Mouse (Mus musculus) neural tube, embryonic 14.5 days (tissue): ENCODE measurements around the gene Arel1. TPM values are rescaled to one million over a fixed set of nuclear protein-coding genes. Genes with fewer than 3 reads are reported as not detected.
A peak's percentile ranks its signal among the peaks of the same experiment; 100 is the strongest.

ENCODE experiments used
- ATAC-seq: fragments of 200-750 bp; cut with Nextera tagmentation; 2 replicates; pipeline ENCODE4 v1.8.0; 2017; ENCODE audit warnings: low read depth, mild to moderate bottlenecking, moderate TSS enrichment, moderate library complexity
- H3K27ac ChIP-seq: fragments of 300-500 bp; sonication (generic); 2 replicates; pipeline ENCODE4 v1.5.1; 2014; ENCODE audit warnings: low read depth, mild to moderate bottlenecking, control low read depth, low read length, moderate library complexity, mixed read lengths
- H3K27me3 ChIP-seq: fragments of 300-500 bp; sonication (generic); 2 replicates; pipeline ENCODE4 v1.6.1; 2014; ENCODE audit warnings: low read length; ENCODE audit not compliant: control insufficient read depth, insufficient read depth
- H3K36me3 ChIP-seq: fragments of 300-500 bp; sonication (generic); 2 replicates; pipeline ENCODE4 v1.6.1; 2014; ENCODE audit warnings: low read length, mixed read lengths; ENCODE audit not compliant: control insufficient read depth, insufficient read depth
- H3K4me1 ChIP-seq: fragments of 300-500 bp; sonication (generic); 2 replicates; pipeline ENCODE4 v1.6.1; 2014; ENCODE audit warnings: low read length; ENCODE audit not compliant: control insufficient read depth, insufficient read depth
- H3K4me2 ChIP-seq: fragments of 300-500 bp; sonication (generic); 2 replicates; pipeline ENCODE4 v1.6.1; 2014; ENCODE audit warnings: mild to moderate bottlenecking, low read depth, low read length, control low read depth
- H3K4me3 ChIP-seq: fragments of 300-500 bp; sonication (generic); 2 replicates; pipeline ENCODE4 v1.5.1; 2014; ENCODE audit warnings: low read depth, low read length, control low read depth, mixed read lengths
- H3K9ac ChIP-seq: fragments of 300-500 bp; sonication (generic); replicated peaks from 2 replicates; pipeline ENCODE4 v1.6.1; 2014; ENCODE audit warnings: low read depth, mild to moderate bottlenecking, control low read depth, low read length, mixed read lengths
- H3K9me3 ChIP-seq: fragments of 300-500 bp; sonication (generic); 2 replicates; pipeline ENCODE4 v1.6.1; 2016; ENCODE audit warnings: low read length; ENCODE audit not compliant: control insufficient read depth
- WGBS: fragments of 180-500 bp; shearing (Covaris S2); extraction: QIAGEN DNeasy Blood & Tissue Kit; methylation state at CpG from one replicate; pipeline ENCODE4 v1.1.7; 2014; 5-methylcytosine and 5-hydroxymethylcytosine counted together
- polyA plus RNA-seq: library from polyadenylated mRNA; unstranded; fragments of >200 nt; fragmentation: Nextera tagmentation; extraction: Ambion mirVana; gene quantifications from 2 replicates; pipeline ENCODE4 v1.2.1, GENCODE M21; 2014

The Arel1 gene
- polyA plus RNA-seq = 40.4 and 46.0 TPM in 2 replicates

GRCm38 (mm10) chr12:84970428-84971096 lies at the start of gene Arel1, which contains the start of gene Fcf1:
TSS of gene Arel1 (minus strand) at chr12:84970900.
TSS of gene Fcf1 (plus strand) at chr12:84970897.
- ATAC-seq = peak; percentile 81; the same call in 1 of the 2 replicates
- Histone ChIP-seq H3K27me3 (no peaks in the 10 kb centered on the region), H3K27ac (no peak within 1 kb of the TSS; the same call in 1 of the 2 replicates), H3K9ac (peak within 1 kb of the TSS; percentile 75), H3K4me3 (peak within 1 kb of the TSS; percentile 84), H3K4me2 (peak within 1 kb of the TSS; percentile 89), H3K9me3 (no peaks in the 10 kb centered on the region), H3K36me3 (peaks cover 10% of the 10 kb centered on the region), H3K4me1 (peaks cover 14% of the 10 kb centered on the region)
- WGBS = 0% methylated on average over 42 of the region's 42 CpGs

GRCm38 (mm10) chr12:85012185-85012584 lies 41.5 kb upstream of the Arel1 start:
- Histone ChIP-seq H3K27me3 (no peaks in the 10 kb centered on the region), H3K27ac (no peak overlapping the region), H3K4me1 (no peaks in the 10 kb centered on the region), H3K36me3 (peaks cover 27% of the 10 kb centered on the region), H3K4me2 (no peak overlapping the region), H3K9me3 (no peaks in the 10 kb centered on the region), H3K4me3 (no peak overlapping the region), H3K9ac (no peak overlapping the region)
- 96% methylated on average over 2 of the region's 2 CpGs for WGBS
- ATAC-seq = no peak

GRCm38 (mm10) chr12:85010541-85010940 lies 39.8 kb upstream of the Arel1 start:
- WGBS = 90% methylated on average over 2 of the region's 2 CpGs
- Histone ChIP-seq H3K4me1 (no peaks in the 10 kb centered on the region), H3K4me2 (no peak overlapping the region), H3K27me3 (no peaks in the 10 kb centered on the region), H3K27ac (no peak overlapping the region), H3K9ac (no peak overlapping the region), H3K9me3 (no peaks in the 10 kb centered on the region), H3K36me3 (peaks cover 24% of the 10 kb centered on the region), H3K4me3 (no peak overlapping the region)
- no peak for ATAC-seq

- Histone ChIP-seq H3K9me3 (no peaks in the 10 kb centered on the region), H3K9ac (no peak overlapping the region), H3K27me3 (no peaks in the 10 kb centered on the region), H3K4me2 (no peak overlapping the region), H3K4me3 (no peak overlapping the region), H3K36me3 (peaks cover 18% of the 10 kb centered on the region), H3K4me1 (no peaks in the 10 kb centered on the region), H3K27ac (no peak overlapping the region)
- WGBS = 94% methylated on average over 1 of the region's 1 CpGs
- ATAC-seq = no peak
These were observed 39.1 kb upstream of the Arel1 start for GRCm38 (mm10) chr12:85009776-85010175.

GRCm38 (mm10) chr12:85007021-85007420 lies 36.3 kb upstream of the Arel1 start:
- H3K9ac ChIP-seq = no peak overlapping the region
- no peaks in the 10 kb centered on the region for H3K27me3 ChIP-seq
- H3K9me3 ChIP-seq = no peaks in the 10 kb centered on the region
- H3K27ac ChIP-seq = no peak overlapping the region
- H3K36me3 ChIP-seq = no peaks in the 10 kb centered on the region
- no peak overlapping the region for H3K4me2 ChIP-seq
- no peak overlapping the region for H3K4me3 ChIP-seq
- no peaks in the 10 kb centered on the region for H3K4me1 ChIP-seq
- no peak for ATAC-seq

GRCm38 (mm10) chr12:85006206-85006605 lies 35.5 kb upstream of the Arel1 start:
- no peaks in the 10 kb centered on the region for H3K9me3 ChIP-seq
- no peak overlapping the region for H3K4me2 ChIP-seq
- H3K27me3 ChIP-seq = no peaks in the 10 kb centered on the region
- no peaks in the 10 kb centered on the region for H3K36me3 ChIP-seq
- no peak overlapping the region for H3K9ac ChIP-seq
- 97% methylated on average over 1 of the region's 1 CpGs for WGBS
- no peak overlapping the region for H3K4me3 ChIP-seq
- H3K4me1 ChIP-seq = no peaks in the 10 kb centered on the region
- ATAC-seq = no peak
- H3K27ac ChIP-seq = no peak overlapping the region

- ATAC-seq = no peak
- Histone ChIP-seq H3K4me3 (0 out of 2 replicates have a peak overlapping the region, but pooled peaks have one; percentile 93), H3K9me3 (no peaks in the 10 kb centered on the region), H3K4me1 (peaks cover 22% of the 10 kb centered on the region), H3K27ac (no peak overlapping the region), H3K36me3 (no peaks in the 10 kb centered on the region), H3K9ac (no peak overlapping the region), H3K4me2 (peak overlapping the region; percentile 99), H3K27me3 (no peaks in the 10 kb centered on the region; the same call in 1 of the 2 replicates)
These were observed 28.4 kb upstream of the Arel1 start for GRCm38 (mm10) chr12:84999053-84999452.

GRCm38 (mm10) chr12:84996501-84997398 lies 26.1 kb upstream of the Arel1 start:
- WGBS = under 1% methylated on average over 43 of the region's 44 CpGs
- peaks cover 22% of the 10 kb centered on the region for H3K4me1 ChIP-seq
- peak overlapping the region; percentile 93 for H3K4me3 ChIP-seq
- peak overlapping the region; percentile 98 for H3K9ac ChIP-seq
- peak overlapping the region; percentile 99 for H3K4me2 ChIP-seq
- no peaks in the 10 kb centered on the region for H3K9me3 ChIP-seq
- H3K36me3 ChIP-seq = no peaks in the 10 kb centered on the region
- H3K27me3 ChIP-seq = no peaks in the 10 kb centered on the region; the same call in 1 of the 2 replicates
- ATAC-seq = peak; percentile 71
- peak overlapping the region; percentile 93 for H3K27ac ChIP-seq

GRCm38 (mm10) chr12:84996083-84996496 lies 25.4 kb upstream of the Arel1 start, which contains the start of gene Ylpm1:
TSS of gene Ylpm1 (plus strand) at chr12:84996321.
- peak within 1 kb of the TSS; percentile 93 for H3K4me3 ChIP-seq
- H3K9me3 ChIP-seq = no peaks in the 10 kb centered on the region
- H3K36me3 ChIP-seq = no peaks in the 10 kb centered on the region
- H3K27me3 ChIP-seq = no peaks in the 10 kb centered on the region; the same call in 1 of the 2 replicates
- H3K4me1 ChIP-seq = peaks cover 22% of the 10 kb centered on the region
- peak within 1 kb of the TSS; percentile 98 for H3K9ac ChIP-seq
- under 1% methylated on average over 45 of the region's 45 CpGs for WGBS
- peak within 1 kb of the TSS; percentile 99 for H3K4me2 ChIP-seq
- ATAC-seq = peak; percentile 98
- H3K27ac ChIP-seq = peak within 1 kb of the TSS; percentile 93
